Mouse (Mus musculus) lung, adult 2 months (tissue): ENCODE measurements at regions not wholly inside any gene's neighbourhood (a gene's known extent, or its start where the extent isn't known, plus 50 kb on each side); places are given as distances from the start of the nearest gene placed in this dataset.

Source experiments
- DNase-seq: peaks from one replicate; pipeline ENCODE4 v3.0.0; 2022
- H3K4me1 ChIP-seq: fragments of 200-500 bp; 2 replicates; pipeline ENCODE4 v1.6.1; 2011; ENCODE audit warnings: low read length; ENCODE audit not compliant: control insufficient read depth, insufficient read depth
- H3K4me3 ChIP-seq: fragments of 200-500 bp; replicated peaks from 2 replicates; pipeline ENCODE3; 2011; ENCODE audit warnings: low read depth, mild to moderate bottlenecking, control low read depth, low read length; ENCODE audit errors: extremely low read depth
- CTCF ChIP-seq: fragments of 200-500 bp; IDR thresholded peaks from 2 replicates; pipeline ENCODE4 v1.5.1; 2011; ENCODE audit warnings: mild to moderate bottlenecking, low read length, control low read depth; ENCODE audit not compliant: insufficient read depth
- POLR2A ChIP-seq: fragments of 200-500 bp; IDR thresholded peaks from 2 replicates; pipeline ENCODE4 v1.6.1; 2011; ENCODE audit warnings: low read depth, mild to moderate bottlenecking, control low read depth, low read length, borderline replicate concordance; ENCODE audit errors: extremely low read depth
- WGBS: fragments of 180-500 bp; shearing (Covaris S2); methylation state at CpG from one replicate; pipeline ENCODE4 v1.1.7; 2018; 5-methylcytosine and 5-hydroxymethylcytosine counted together

- 85% methylated on average over 4 of the region's 4 CpGs for WGBS
Measured at GRCm38 (mm10) chr5:100230038-100230437, 70.4 kb upstream of the Tmem150c start.

DNA sequence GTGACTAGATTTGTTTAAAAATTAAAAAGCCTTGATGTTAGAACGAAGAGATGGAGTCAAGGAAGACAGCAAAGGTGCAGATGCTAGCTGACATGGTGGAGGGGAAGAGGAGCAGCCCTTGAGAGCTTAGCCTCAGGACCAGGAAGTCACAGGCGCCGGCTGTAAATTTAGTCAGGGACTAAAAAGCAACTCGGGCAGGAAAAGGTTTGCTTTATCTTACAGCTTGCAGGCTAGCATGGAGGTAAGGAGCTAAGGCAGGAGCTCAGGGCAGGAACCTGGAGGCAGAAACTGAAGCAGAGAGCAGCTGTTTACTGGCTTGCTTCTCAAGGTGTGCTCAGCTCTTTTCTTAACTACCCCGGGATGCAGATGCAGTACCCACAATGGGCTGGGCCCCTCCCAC lies 68.3 kb upstream of the Tmem150c start:
- TF ChIP-seq CTCF (no peak), POLR2A (no peak)
- 56% methylated on average over 5 of the region's 5 CpGs for WGBS
- no peak for DNase-seq
- H3K4me3 ChIP-seq, result no peak overlapping the region
- no peaks in the 10 kb centered on the region for H3K4me1 ChIP-seq

More at GRCm38 (mm10) chr5:100230038-100230437, 70.4 kb upstream of the Tmem150c start:
- TF ChIP-seq POLR2A (no peak), CTCF (no peak)
- H3K4me1 ChIP-seq, result no peaks in the 10 kb centered on the region
- no peak for DNase-seq
- H3K4me3 ChIP-seq, result no peak overlapping the region

GRCm38 (mm10) chr5:100226571-100227235 lies 67.1 kb upstream of the Tmem150c start:
- Histone ChIP-seq H3K4me3 (no peak overlapping the region), H3K4me1 (no peaks in the 10 kb centered on the region)
- no peak for DNase-seq
- no peak for TF ChIP-seq CTCF
- TF ChIP-seq POLR2A, result no peak
- 74% methylated on average over 17 of the region's 17 CpGs for WGBS

- WGBS, result 68% methylated on average over 7 of the region's 7 CpGs
- Histone ChIP-seq H3K4me3 (no peak overlapping the region), H3K4me1 (no peaks in the 10 kb centered on the region)
- no peak for TF ChIP-seq CTCF
- no peak for TF ChIP-seq POLR2A
- no peak for DNase-seq
Measured at GRCm38 (mm10) chr5:100225491-100225890, 65.9 kb upstream of the Tmem150c start.

- H3K4me1 ChIP-seq, result no peaks in the 10 kb centered on the region
- no peak for TF ChIP-seq CTCF
- no peak for TF ChIP-seq POLR2A
- no peak overlapping the region for H3K4me3 ChIP-seq
- no peak for DNase-seq
- 82% methylated on average over 10 of the region's 10 CpGs for WGBS
Measured at GRCm38 (mm10) chr5:100224773-100225363, 65.3 kb upstream of the Tmem150c start.

GRCm38 (mm10) chr5:100221005-100221583 lies 61.5 kb upstream of the Tmem150c start:
- H3K4me1 ChIP-seq, result no peaks in the 10 kb centered on the region; the same call in 1 of the 2 replicates
- WGBS, result 43% methylated on average over 10 of the region's 10 CpGs
- DNase-seq, result no peak
- H3K4me3 ChIP-seq, result no peak overlapping the region
- TF ChIP-seq CTCF (no peak), POLR2A (no peak)

DNA sequence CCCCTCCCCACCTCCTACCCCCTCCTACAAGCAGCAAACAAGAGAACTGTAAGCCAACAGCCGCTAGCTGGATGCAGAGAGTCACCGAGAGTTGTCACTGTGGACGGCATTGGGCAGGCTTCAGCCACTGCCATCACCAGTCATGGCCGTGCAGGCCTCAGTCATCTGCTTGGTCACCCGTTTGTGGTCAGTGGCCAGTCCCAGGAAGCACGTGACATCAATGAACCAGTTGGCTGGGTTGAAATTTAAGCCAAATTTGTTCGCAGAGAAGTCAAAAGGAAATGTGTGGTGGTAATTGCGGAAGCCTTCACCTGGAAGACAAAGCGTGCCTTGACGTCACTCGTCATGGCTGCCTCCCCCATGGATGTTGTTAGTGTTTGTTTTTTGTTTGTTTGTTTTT lies 60.7 kb upstream of the Tmem150c start:
- WGBS, result 85% methylated on average over 11 of the region's 11 CpGs
- DNase-seq, result no peak
- no peak overlapping the region for H3K4me3 ChIP-seq
- TF ChIP-seq POLR2A (no peak), CTCF (no peak)
- H3K4me1 ChIP-seq, result no peaks in the 10 kb centered on the region; the same call in 1 of the 2 replicates

DNA sequence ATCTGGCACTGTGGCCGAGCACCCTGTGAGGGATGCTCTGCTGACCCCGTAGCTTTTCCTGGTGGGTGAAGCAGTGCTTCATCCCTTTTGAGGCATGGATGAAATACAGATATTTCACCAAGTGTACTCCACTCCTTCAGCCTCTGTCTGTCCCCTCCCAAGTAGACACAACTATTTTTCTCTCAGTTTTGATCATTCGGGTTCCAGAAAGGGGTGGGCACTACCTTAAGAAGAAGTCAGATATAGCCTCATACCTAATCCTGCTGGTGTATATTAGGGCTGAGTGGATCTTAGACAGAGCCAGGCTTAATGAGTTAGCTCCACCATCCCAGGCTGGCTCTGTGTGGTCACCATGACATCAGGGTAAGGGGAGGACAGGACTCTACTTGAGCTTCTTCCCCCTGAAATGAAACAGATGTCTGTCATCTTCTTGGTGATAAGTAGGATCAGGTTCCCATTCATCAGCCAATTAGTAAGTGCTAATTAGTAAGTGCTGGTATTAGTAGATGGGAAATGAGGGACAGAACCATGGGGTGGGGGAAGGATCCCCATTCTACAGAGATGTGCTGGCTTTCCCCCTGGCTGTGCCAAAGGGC lies 58.7 kb upstream of the Tmem150c start:
- DNase-seq, result no peak
- 83% methylated on average over 3 of the region's 3 CpGs for WGBS

GRCm38 (mm10) chr5:100217178-100218035 lies 57.8 kb upstream of the Tmem150c start:
- no peak for DNase-seq
- 36% methylated on average over 17 of the region's 17 CpGs for WGBS
- H3K4me1 ChIP-seq, result no peaks in the 10 kb centered on the region; the same call in 1 of the 2 replicates
- TF ChIP-seq POLR2A (no peak), CTCF (no peak)
- H3K4me3 ChIP-seq, result no peak overlapping the region

More for the DNA sequence above, 58.7 kb upstream of the Tmem150c start:
- TF ChIP-seq CTCF (no peak), POLR2A (no peak)
- Histone ChIP-seq H3K4me3 (no peak overlapping the region), H3K4me1 (no peaks in the 10 kb centered on the region; the same call in 1 of the 2 replicates)
